Mouse (Mus musculus): ENCODE data around the gene Samsn1.

DNA sequence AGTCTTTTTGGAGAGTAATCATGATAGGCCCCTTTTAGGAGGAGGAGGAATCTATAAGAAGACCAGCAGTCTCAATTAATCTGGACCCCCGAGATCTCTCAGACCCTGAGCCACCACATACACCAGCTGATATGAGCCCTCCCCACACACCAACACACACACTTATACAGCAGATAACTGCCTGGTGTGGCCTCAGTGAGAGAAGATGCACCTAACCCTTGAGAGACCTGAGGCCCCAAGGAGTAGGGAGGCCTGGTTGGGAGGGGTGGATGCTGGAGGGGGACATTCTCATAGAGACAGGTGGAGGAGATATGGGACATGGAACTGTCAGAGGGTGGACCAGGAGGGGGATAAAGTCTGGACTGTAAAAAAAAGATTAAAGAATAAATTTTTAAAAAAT is 128.6 kb downstream of the Samsn1 start:
- TF ChIP-seq POLR2A (IDR thresholded peaks at IDR 0.05; ENCODE audit: low read depth, low read length) (no peak), CTCF (IDR thresholded peaks at IDR 0.05; ENCODE audit: borderline replicate concordance, insufficient read depth, low read length) (no peak)
